Mouse (Mus musculus) C2C12 (cell line): Measurements from ENCODE around the gene Timp2.

Experiments
- CTCF ChIP-seq: IDR thresholded peaks from one replicate; pipeline ENCODE4 v1.5.1; 2011; ENCODE audit not compliant: control insufficient read depth, insufficient read depth, insufficient read length
- MAX ChIP-seq: IDR thresholded peaks from one replicate; pipeline ENCODE4 v1.6.1; 2011; ENCODE audit warnings: mild to moderate bottlenecking, control low read depth
- MYOG ChIP-seq: IDR thresholded peaks from one replicate; pipeline ENCODE4 v1.6.1; 2011; ENCODE audit not compliant: control insufficient read depth, insufficient read length; ENCODE audit errors: extremely low read depth
- USF1 ChIP-seq: IDR thresholded peaks from one replicate; pipeline ENCODE4 v1.6.1; 2011; ENCODE audit warnings: low read depth, mild to moderate bottlenecking, control low read depth, moderate library complexity

- TF ChIP-seq USF1 (no peak), CTCF (no peak), MYOG (no peak), MAX (no peak)
Measured at GRCm38 (mm10) chr11:118295026-118295425, 60.5 kb downstream of the Timp2 start.
